In genomic region chr1:38129501-38130267, GRCm38 (mm10) we compare ENCODE assay signal across 8 mouse cellular contexts. TPM values are rescaled to one million over a fixed set of nuclear protein-coding genes. Genes with fewer than 3 reads are reported as not detected.
DNase-seq lines count a peak whose midpoint lies in the region; ATAC-seq lines count a peak whose summit lies in the region.

Rev1 (minus strand) TSS chr1:38129801.

- intact Hi-C loops in gastrocnemius, postnatal 14 days (cut with DNase I; ENCODE audit: low total_unique reads), result no loop called here
- intact Hi-C loops in left cerebral cortex, postnatal 10 days (cut with DNase I), result no loop called here

- peak; percentile 80 for ATAC-seq in inflammation-experienced regulatory T-cells, adult 6 months
- ATAC-seq in megakaryocyte progenitor cell, adult 5-6 weeks (replicated peaks; ENCODE audit: poor library complexity), result peak; percentile 80

- peak; percentile 92 to 94 for DNase-seq in adrenal gland, adult 18-20 months (ENCODE audit: low spot score in 2 of 2)
- peak; percentile 91 for DNase-seq in embryo, embryonic 10.5 days (ENCODE audit: low spot score)
- DNase-seq in gastrocnemius, postnatal 14 days, result peak; percentile 96
- peak; percentile 90 to 98 for DNase-seq in left cerebral cortex, postnatal 10 days (ENCODE audit: extremely low spot score in 1 of 2, low spot score in 2 of 2)
- peak; percentile 96 to 97 for DNase-seq in right cerebral cortex, postnatal 10 days (ENCODE audit: low spot score in 2 of 2)
- peak; percentile 91 for DNase-seq in urinary bladder, postnatal 14 days (ENCODE audit: low spot score)

RNA-seq across cellular contexts. Expression of gene Rev1, which starts in this region (rescaled TPM):
- 10 to 100 TPM; 20.5 to 22.2 TPM for total RNA-seq in adrenal gland, adult 18-20 months (2021)
- 10 to 100 TPM; 16.6 to 17.2 TPM for total RNA-seq in gastrocnemius, postnatal 14 days (2021)
- 10 to 100 TPM in 2 of 3 experiments, 1 to 10 TPM in 1; 7.1 to 13.5 (median 13.0) TPM for polyA plus RNA-seq in inflammation-experienced regulatory T-cells, adult 6 months (2017; shearing (Covaris generic))
- 10 to 100 TPM; 37.9 to 38.9 TPM for total RNA-seq in left cerebral cortex, postnatal 10 days (2021)
- total RNA-seq in megakaryocyte progenitor cell, adult 5-6 weeks (2015), result 41.7 and 48.3 TPM in 2 replicates
- 44.6 and 60.9 TPM in 2 replicates for total RNA-seq in megakaryocyte progenitor cell, adult 5-6 weeks (2017)

Comparison
In these comparisons a context has a peak if more than half of its experiments do, and no peak if none do; other contexts are left out.
1. Peak in every context shown above with its lines: DNase-seq and ATAC-seq.